Mouse (Mus musculus): ENCODE data around the gene Nifk. TPM values are rescaled to one million over a fixed set of nuclear protein-coding genes. Genes with fewer than 3 reads are reported as not detected.
A peak's percentile ranks its signal among the peaks of the same experiment; 100 is the strongest.

Nifk gene
- polyA plus RNA-seq, 1 experiment from 2014 or later, result 75.8 TPM

DNA sequence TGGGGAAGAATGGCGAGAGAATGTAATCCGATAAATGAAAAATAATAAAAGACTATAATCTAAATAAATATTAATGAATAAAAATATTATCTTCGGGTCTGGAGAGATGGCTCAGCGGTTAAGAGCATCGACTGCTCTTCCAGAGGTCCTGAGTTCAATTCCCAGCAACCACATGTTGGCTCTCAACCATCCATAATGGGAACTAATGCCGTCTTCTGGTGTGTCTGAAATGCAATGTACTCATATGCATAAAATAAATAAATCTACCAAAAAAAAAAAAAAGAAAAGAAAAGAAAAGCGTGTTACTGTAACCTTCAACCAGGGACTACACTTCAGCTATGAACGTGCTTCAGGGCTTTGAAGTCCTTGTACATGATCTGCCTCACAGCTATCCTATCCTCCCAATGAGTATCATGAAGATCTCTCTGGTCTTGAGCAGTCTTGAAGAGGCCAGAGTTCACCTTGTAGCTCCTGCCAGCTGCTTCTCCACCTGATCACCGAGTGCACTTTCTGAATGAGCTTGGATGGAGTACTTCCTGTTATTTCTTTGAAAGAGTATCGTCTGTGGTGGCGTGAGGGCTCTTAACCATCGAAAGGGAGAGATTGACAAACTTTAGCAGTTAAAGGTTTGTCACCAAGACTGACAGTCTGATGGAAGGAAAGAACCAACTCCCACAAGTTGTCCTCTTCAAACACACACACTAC is 9.9 kb upstream of the Nifk start, which contains the start of gene Tsn:
Gene Tsn (minus strand): TSS at position 118 of the 705 bp plus-strand sequence.
- ATAC-seq (ENCODE audit: low FRiP score, low TSS enrichment) (peak; percentile 10; the same call in 1 of the 2 replicates), DNase-seq (no peak)
- Histone ChIP-seq H3K36me3 (ENCODE audit: control insufficient read depth, insufficient read depth, low read length) (peaks cover 3% of the 10 kb centered on the region), H3K4me3 (replicated peaks; ENCODE audit: low read depth, low read length) (peak within 1 kb of the TSS; percentile 83), H3K4me2 (ENCODE audit: low read length) (peak within 1 kb of the TSS; percentile 81), H3K4me1 (ENCODE audit: control insufficient read depth, insufficient read depth, low read length) (0 out of 2 replicates have a peak, but pooled peaks cover 7% of the 10 kb centered on the region), H3K27me3 (ENCODE audit: control insufficient read depth, insufficient read depth, low read length) (no peaks in the 10 kb centered on the region), H3K9ac (replicated peaks; ENCODE audit: low read length) (peak within 1 kb of the TSS; percentile 79), H3K27ac (replicated peaks; ENCODE audit: low read depth, low read length) (peak within 1 kb of the TSS; percentile 91), H3K9me3 (ENCODE audit: control insufficient read depth, low read length) (no peaks in the 10 kb centered on the region)
- WGBS, result 53% methylated on average over 12 of the region's 12 CpGs

DNA sequence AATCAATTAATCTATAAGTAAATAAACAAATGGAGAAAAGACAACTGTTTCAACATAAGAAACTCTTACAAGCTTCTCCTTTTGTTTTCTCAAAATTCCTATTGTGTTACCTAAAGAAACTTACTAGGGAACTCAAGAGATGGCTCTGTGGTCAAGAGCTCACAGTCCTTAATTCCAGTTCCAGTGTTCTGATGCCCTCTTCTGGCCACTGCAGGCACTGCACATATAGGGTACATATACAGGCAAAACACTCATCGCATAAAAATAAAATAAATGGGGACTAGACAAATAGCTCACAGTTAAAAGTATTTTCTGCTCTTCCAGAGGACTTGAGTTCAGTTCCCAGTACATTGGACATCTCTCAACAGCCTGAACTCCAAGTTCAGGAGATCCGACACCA is 943 bp upstream of the Nifk start:
- no peak overlapping the region for H3K27ac ChIP-seq (replicated peaks; ENCODE audit: low read depth, low read length)
- H3K4me1 ChIP-seq (ENCODE audit: control insufficient read depth, insufficient read depth, low read length), result peaks cover 5% of the 10 kb centered on the region; the same call in 1 of the 2 replicates
- H3K36me3 ChIP-seq (ENCODE audit: control insufficient read depth, insufficient read depth, low read length), result peaks cover 21% of the 10 kb centered on the region
- no peak overlapping the region for H3K4me3 ChIP-seq (replicated peaks; ENCODE audit: low read depth, low read length)
- no peaks in the 10 kb centered on the region for H3K9me3 ChIP-seq (ENCODE audit: control insufficient read depth, low read length)
- H3K4me2 ChIP-seq (ENCODE audit: low read length), result no peak overlapping the region
- H3K27me3 ChIP-seq (ENCODE audit: control insufficient read depth, insufficient read depth, low read length), result no peaks in the 10 kb centered on the region
- DNase-seq (peak; percentile 31), ATAC-seq (ENCODE audit: low FRiP score, low TSS enrichment) (no peak)
- H3K9ac ChIP-seq (replicated peaks; ENCODE audit: low read length), result no peak overlapping the region
- WGBS, result 66% methylated on average over 2 of the region's 2 CpGs

DNA sequence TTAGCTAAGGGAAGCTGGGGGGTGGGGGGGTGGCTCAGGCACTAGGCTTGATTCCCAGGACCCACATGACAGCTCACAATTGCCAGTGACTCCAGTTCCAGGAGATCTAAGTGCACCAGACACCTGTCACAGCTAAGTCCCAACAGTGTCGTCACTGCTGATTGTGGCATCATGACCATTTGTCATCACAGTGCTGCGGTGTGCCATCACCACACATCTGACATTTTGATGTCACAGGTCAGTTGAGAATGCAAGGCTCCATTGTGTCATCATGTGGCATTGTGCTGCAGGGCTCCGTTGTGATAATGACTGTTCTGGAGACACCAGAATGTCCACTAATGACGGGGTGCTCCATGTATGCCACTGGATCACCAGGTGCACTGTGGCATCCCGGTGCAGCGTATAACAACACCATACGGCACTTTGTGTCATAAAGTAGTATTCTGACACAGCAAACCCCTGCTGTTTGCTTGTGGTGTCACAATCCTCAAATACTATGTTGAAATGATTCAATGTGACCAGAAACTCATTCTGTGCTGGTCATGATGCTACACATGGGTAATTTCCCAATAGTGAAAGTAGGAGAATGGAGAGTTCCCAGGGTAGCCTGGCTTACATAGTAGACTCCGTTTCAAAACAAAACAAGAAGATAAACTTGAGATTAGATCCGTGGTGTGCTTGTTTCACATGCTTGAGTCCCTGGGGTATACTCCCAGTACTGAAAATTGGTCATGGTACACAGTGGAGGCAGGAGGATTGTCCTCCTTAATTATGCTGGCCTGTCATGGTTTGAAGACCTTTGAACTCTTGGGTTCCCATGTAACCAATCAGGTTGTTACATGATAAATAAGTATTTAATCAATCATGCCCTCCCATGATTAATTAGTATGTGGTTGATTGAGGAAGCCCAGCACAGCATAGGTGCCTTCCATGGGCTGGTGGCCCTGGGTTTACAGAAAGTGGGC is 13.4 kb downstream of the Nifk start:
- no peak for DNase-seq
- Histone ChIP-seq H3K27ac (replicated peaks; ENCODE audit: low read depth, low read length) (no peak overlapping the region), H3K4me2 (ENCODE audit: low read length) (no peak overlapping the region), H3K9ac (replicated peaks; ENCODE audit: low read length) (no peak overlapping the region), H3K9me3 (ENCODE audit: control insufficient read depth, low read length) (no peaks in the 10 kb centered on the region), H3K4me1 (ENCODE audit: control insufficient read depth, insufficient read depth, low read length) (no peaks in the 10 kb centered on the region), H3K4me3 (replicated peaks; ENCODE audit: low read depth, low read length) (no peak overlapping the region), H3K36me3 (ENCODE audit: control insufficient read depth, insufficient read depth, low read length) (peaks cover 55% of the 10 kb centered on the region), H3K27me3 (ENCODE audit: control insufficient read depth, insufficient read depth, low read length) (no peaks in the 10 kb centered on the region)
- no peak; the same call in 1 of the 2 replicates for ATAC-seq (ENCODE audit: low FRiP score, low TSS enrichment)
- 86% methylated on average over 9 of the region's 9 CpGs for WGBS

DNA sequence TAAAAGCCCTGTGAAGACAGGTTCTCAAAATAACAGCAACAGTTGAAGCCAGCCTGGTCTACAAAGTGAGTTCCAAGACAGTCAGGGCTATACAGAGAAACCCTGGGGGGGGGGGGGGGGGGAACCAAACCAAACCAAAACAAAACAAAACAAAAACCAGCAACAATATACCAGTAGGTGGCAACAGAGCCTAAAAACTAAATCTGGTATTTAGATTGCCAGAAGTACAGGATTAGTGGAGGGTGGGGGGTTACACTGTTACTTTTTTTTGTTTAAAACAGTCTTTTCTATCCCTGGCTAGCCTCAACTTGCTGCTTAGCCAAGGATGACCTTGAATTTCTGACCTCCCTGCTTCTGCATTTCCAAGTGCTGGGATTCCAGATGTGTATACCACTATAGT is 14.2 kb downstream of the Nifk start:
- Histone ChIP-seq H3K4me3 (replicated peaks; ENCODE audit: low read depth, low read length) (no peak overlapping the region), H3K27me3 (ENCODE audit: control insufficient read depth, insufficient read depth, low read length) (no peaks in the 10 kb centered on the region), H3K9me3 (ENCODE audit: control insufficient read depth, low read length) (no peaks in the 10 kb centered on the region), H3K27ac (replicated peaks; ENCODE audit: low read depth, low read length) (no peak overlapping the region), H3K9ac (replicated peaks; ENCODE audit: low read length) (no peak overlapping the region), H3K4me1 (ENCODE audit: control insufficient read depth, insufficient read depth, low read length) (no peaks in the 10 kb centered on the region), H3K36me3 (ENCODE audit: control insufficient read depth, insufficient read depth, low read length) (peaks cover 48% of the 10 kb centered on the region), H3K4me2 (ENCODE audit: low read length) (no peak overlapping the region)
- DNase-seq (peak; percentile 40), ATAC-seq (ENCODE audit: low FRiP score, low TSS enrichment) (no peak; the same call in 1 of the 2 replicates)

DNA sequence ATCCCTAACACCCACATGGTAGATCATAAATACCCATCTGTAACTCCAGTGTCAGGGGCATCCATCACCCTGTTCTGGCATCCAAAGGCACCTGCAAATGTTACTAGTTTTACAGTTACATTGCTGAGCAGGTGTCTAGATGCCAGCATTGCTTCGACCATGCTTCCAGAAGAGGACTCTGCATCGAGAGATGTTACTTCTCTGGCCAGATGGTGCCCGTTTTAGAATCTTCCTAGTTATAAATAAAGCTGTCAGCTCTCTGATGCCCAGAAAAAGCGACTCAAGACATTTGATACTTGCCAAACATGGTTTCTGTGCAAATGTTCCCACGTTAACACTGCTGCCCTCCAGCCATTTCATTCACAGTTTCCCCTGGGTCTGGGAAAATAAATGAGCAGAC is 16.3 kb downstream of the Nifk start:
- Histone ChIP-seq H3K9me3 (ENCODE audit: control insufficient read depth, low read length) (no peaks in the 10 kb centered on the region), H3K4me1 (ENCODE audit: control insufficient read depth, insufficient read depth, low read length) (no peaks in the 10 kb centered on the region), H3K27ac (replicated peaks; ENCODE audit: low read depth, low read length) (no peak overlapping the region), H3K4me2 (ENCODE audit: low read length) (no peak overlapping the region), H3K36me3 (ENCODE audit: control insufficient read depth, insufficient read depth, low read length) (peaks cover 27% of the 10 kb centered on the region), H3K4me3 (replicated peaks; ENCODE audit: low read depth, low read length) (no peak overlapping the region), H3K27me3 (ENCODE audit: control insufficient read depth, insufficient read depth, low read length) (no peaks in the 10 kb centered on the region), H3K9ac (replicated peaks; ENCODE audit: low read length) (no peak overlapping the region)
- no peak for DNase-seq
- ATAC-seq (ENCODE audit: low FRiP score, low TSS enrichment), result no peak
- 86% methylated on average over 5 of the region's 5 CpGs for WGBS

DNA sequence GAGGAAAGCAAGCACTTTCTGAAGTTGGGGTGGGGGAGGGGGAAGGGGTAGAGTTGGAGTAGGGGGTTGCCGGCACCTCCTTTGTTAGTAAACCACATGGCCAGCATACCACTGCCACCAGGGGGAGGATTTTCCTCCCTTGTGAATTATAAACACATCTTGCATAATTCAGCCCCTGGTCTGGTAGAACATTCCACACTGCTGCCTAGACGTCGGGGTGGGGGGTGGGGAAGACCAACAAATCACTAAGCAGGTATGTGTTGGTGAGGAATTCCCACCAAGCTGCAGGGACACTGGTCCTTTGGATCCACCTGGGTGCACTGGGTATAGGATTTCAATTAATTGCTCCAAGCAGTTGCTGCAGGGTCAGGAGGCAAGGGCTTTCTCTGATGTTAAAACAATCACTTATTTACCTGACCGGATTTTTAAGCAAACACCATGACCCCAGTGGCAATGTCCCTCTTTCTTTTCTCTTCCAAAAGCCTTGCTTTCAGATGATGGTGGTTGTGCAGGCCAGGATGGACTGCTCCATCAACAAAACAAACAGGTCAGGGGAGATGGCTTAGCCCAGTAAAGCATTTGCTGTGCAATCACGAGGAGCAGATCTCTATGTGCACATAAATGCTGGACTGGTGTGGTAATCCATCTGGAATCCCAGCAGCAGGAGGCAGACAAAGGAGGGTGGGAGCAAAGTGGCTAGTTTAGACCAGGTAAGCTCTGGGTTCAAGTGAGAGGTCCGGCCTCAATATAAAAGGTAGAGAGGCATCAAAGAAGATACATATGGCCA is 22.2 kb downstream of the Nifk start:
- ATAC-seq (ENCODE audit: low FRiP score, low TSS enrichment), result no peak
- H3K4me2 ChIP-seq (ENCODE audit: low read length), result no peak overlapping the region
- H3K4me1 ChIP-seq (ENCODE audit: control insufficient read depth, insufficient read depth, low read length), result no peaks in the 10 kb centered on the region
- H3K27me3 ChIP-seq (ENCODE audit: control insufficient read depth, insufficient read depth, low read length), result no peaks in the 10 kb centered on the region
- no peaks in the 10 kb centered on the region for H3K36me3 ChIP-seq (ENCODE audit: control insufficient read depth, insufficient read depth, low read length)
- H3K9me3 ChIP-seq (ENCODE audit: control insufficient read depth, low read length), result no peaks in the 10 kb centered on the region
- DNase-seq, result no peak
- H3K9ac ChIP-seq (replicated peaks; ENCODE audit: low read length), result no peak overlapping the region
- H3K4me3 ChIP-seq (replicated peaks; ENCODE audit: low read depth, low read length), result no peak overlapping the region
- no peak overlapping the region for H3K27ac ChIP-seq (replicated peaks; ENCODE audit: low read depth, low read length)
- WGBS, result 43% methylated on average over 6 of the region's 6 CpGs

DNA sequence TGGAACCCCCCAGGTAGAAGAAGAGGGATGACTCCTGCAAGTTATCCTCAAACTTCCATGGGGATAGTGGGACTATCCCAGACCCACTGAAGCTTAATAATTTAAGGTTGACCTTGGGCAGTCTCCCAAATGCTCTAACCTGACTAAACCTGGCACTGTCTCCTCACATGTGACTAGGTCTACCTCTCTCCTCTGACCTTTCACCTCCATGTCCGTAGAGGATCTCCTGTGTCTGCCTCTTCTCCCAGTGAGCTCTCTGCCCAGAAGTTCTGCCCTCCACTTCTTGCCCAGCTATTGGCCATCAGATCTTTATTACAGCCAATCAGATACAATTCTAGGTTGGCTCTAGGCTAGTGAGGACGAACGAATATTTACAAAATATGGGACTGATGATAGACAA is 28.3 kb downstream of the Nifk start:
- no peaks in the 10 kb centered on the region for H3K27me3 ChIP-seq (ENCODE audit: control insufficient read depth, insufficient read depth, low read length)
- H3K4me2 ChIP-seq (ENCODE audit: low read length), result no peak overlapping the region
- H3K4me3 ChIP-seq (replicated peaks; ENCODE audit: low read depth, low read length), result no peak overlapping the region
- no peak overlapping the region for H3K27ac ChIP-seq (replicated peaks; ENCODE audit: low read depth, low read length)
- H3K9ac ChIP-seq (replicated peaks; ENCODE audit: low read length), result no peak overlapping the region
- 87% methylated on average over 3 of the region's 3 CpGs for WGBS
- H3K36me3 ChIP-seq (ENCODE audit: control insufficient read depth, insufficient read depth, low read length), result no peaks in the 10 kb centered on the region
- H3K4me1 ChIP-seq (ENCODE audit: control insufficient read depth, insufficient read depth, low read length), result no peaks in the 10 kb centered on the region
- no peak for DNase-seq
- ATAC-seq (ENCODE audit: low FRiP score, low TSS enrichment), result no peak
- H3K9me3 ChIP-seq (ENCODE audit: control insufficient read depth, low read length), result no peaks in the 10 kb centered on the region

DNA sequence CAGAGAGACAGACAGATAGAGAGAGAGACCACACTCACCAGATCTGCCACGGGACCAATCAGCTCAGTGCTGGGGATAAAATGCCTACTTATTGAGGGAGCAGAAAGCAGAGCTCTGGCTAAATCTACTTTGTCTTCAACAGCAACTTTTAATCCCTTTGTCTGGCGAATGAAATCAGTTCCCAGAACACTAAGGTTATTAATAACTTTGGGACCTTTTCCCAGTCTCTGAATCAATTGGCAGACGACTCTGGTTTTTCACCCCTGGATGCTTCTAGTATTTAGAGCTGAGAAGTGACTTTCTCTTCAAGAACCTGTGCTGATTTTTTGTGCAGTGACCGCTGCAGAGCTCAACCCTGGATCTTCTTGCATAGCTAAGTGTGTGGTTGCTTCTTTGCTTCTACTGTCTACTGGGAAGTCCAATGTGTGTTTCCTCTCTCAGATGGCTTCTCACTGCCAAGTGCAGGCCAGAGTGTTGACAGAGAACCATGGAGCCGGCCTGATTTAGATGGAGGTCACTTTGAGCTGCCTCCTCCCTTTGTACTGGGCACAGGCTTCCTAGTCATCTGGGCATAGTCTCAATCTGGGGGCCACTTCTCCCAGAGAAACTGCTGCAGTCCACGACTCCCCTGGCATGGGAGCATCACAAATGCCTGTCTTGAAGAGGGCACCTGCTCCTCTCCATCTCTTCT is 37.6 kb downstream of the Nifk start:
- no peak for ATAC-seq (ENCODE audit: low FRiP score, low TSS enrichment)
- Histone ChIP-seq H3K9me3 (ENCODE audit: control insufficient read depth, low read length) (no peaks in the 10 kb centered on the region), H3K27ac (replicated peaks; ENCODE audit: low read depth, low read length) (no peak overlapping the region), H3K27me3 (ENCODE audit: control insufficient read depth, insufficient read depth, low read length) (no peaks in the 10 kb centered on the region), H3K36me3 (ENCODE audit: control insufficient read depth, insufficient read depth, low read length) (no peaks in the 10 kb centered on the region), H3K4me3 (replicated peaks; ENCODE audit: low read depth, low read length) (no peak overlapping the region), H3K4me1 (ENCODE audit: control insufficient read depth, insufficient read depth, low read length) (no peaks in the 10 kb centered on the region), H3K4me2 (ENCODE audit: low read length) (no peak overlapping the region), H3K9ac (replicated peaks; ENCODE audit: low read length) (no peak overlapping the region)
- DNase-seq, result no peak
- 72% methylated on average over 6 of the region's 6 CpGs for WGBS
